Mouse (Mus musculus): ENCODE data around the gene Il31ra.
"Not testable (repeated sequence)": the region's sequence is repeated elsewhere in the genome, so short reads cannot be mapped to it uniquely, and the experiment has no call there.

The Il31ra gene

DNA sequence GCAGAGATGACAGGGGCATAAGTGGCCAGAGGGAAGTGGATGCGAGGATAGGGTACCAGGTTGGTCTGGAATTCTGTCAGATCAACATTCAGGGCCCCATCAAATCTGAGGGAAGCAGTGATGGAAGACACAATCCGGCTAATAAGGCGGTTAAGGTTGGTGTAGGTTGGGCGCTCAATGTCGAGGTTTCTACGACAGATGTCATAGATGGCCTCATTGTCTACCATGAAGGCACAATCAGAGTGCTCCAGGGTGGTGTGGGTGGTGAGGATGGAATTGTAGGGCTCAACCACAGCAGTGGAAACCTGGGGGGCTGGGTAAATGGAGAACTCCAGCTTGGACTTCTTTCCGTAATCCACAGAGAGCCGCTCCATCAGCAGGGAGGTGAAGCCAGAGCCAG, at the start of gene Il31ra:
Gene Il31ra (minus strand): TSS at position 101 of the 400 bp plus-strand sequence.
- DNase-seq (ENCODE audit: low read depth, low spot score): not testable (repeated sequence)

- no peak for DNase-seq (ENCODE audit: low read depth, low spot score)
Measured at GRCm38 (mm10) chr13:112642897-112643296, 48.7 kb upstream of the Il31ra start.

- DNase-seq (ENCODE audit: low read depth, low spot score): no peak
Measured at GRCm38 (mm10) chr13:112639111-112639510, 45.0 kb upstream of the Il31ra start.

GRCm38 (mm10) chr13:112636498-112636897, 42.3 kb upstream of the Il31ra start:
- no peak for DNase-seq (ENCODE audit: low read depth, low spot score)

DNA sequence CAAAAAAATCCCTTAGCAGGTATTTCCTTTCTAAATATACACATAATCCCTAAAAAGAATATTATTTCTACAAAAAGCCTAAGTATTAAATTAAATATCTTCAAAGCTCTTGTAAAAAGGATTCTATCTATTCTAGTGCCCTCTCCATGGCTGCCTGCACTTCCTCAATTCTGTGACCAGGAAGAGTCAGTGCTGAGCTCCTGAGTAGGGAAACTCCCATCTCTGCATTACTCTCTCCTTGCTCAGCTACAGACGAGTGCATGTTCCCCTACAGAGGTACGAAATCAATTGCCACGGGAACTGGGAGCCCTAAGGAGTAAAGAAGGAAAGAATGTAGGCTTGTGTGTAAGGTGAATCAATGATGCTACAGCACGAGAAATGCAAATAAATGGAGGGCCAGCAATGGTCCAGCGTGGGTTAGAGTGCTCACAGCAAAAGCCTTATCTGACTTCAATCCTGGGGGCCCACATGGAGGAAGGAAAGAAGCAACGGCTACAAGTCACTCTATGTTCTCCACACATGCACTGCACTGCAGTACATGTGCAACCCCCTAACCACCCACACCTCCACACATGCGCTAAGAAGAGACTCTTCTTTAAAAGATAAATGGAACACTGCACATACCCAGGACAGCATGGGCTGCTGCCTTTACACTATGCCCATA, 41.1 kb upstream of the Il31ra start:
- no peak for DNase-seq (ENCODE audit: low read depth, low spot score)

GRCm38 (mm10) chr13:112625566-112625965, 31.4 kb upstream of the Il31ra start:
- DNase-seq (ENCODE audit: low read depth, low spot score): no peak

GRCm38 (mm10) chr13:112624622-112625021, 30.5 kb upstream of the Il31ra start:
- DNase-seq (ENCODE audit: low read depth, low spot score): no peak

- DNase-seq (ENCODE audit: low read depth, low spot score): no peak
Measured at GRCm38 (mm10) chr13:112623656-112624055, 29.5 kb upstream of the Il31ra start.

DNA sequence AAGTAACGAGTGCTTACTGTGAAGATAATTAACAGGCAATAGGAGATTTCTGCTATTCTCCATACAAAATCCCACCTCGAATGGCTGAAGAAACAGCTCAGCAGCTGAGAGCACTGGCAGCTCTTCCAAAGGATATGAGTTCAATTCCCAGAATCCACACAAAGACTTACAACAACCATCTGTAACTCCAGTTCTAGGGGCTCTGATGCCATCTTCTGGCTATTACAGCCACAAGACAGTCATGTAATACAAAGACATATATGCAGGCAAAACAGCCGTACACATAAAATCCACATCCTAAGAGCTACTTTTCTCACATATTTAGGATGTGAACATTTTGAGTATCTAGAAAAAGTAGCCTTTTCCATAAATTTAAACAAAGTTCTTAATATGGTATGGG, 27.4 kb upstream of the Il31ra start:
- no peak for DNase-seq (ENCODE audit: low read depth, low spot score)

DNA sequence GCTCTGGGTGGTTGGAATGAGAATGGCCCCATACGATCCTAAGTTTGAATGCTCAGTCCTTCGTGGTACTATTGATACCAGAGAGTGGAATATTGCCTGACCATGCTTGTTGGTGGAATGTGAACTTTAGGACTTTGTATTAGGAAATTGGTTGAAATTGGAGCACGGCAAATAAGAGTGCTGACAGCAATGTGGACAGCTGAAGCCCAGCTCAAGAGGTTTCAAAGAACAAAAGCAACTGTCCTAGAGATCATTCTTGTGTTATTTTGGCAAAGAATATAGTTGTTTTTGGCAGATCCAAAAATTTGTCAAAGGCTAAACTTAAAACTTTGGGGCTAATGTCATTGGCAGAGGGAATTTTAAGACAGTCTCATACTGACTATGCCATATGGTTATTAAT, 14.4 kb upstream of the Il31ra start:
- DNase-seq (ENCODE audit: low read depth, low spot score): no peak

DNA sequence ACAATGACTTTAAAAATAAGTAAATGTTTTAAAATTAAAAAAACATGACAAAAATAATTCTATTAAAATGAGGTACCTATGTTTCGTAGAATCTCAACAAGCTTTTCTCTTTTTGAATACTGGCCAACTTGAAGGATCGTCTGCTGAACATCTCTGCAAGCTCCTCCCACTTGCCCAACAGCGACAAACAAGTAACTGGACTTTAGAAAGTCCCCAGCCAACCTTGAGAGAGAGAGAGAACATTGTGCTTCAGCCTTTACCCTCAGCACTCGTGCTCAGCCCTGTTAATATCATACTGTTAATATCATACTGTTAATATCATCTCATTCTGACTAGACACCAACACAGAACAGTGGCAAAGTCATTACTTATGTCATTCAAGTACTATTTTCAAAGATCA, 10.3 kb upstream of the Il31ra start:
- no peak for DNase-seq (ENCODE audit: low read depth, low spot score)

DNA sequence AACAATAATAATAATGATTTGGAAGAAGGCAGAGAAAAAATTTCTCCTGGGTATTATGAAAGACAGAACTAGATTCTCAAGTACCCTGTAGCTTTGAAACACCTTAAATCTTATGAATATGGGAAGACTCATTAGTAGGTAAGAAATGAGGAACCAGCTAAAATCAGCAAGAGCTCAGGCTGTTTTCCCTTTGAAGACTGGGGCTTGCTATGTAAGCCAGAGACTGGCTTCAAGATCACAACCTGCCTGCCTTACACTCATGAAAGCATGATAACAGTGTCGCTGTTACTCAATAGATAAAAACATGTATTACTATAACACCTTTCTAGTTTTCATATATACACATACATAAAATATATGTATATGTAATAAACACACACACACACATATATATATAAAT, 9.7 kb upstream of the Il31ra start:
- no peak for DNase-seq (ENCODE audit: low read depth, low spot score)

GRCm38 (mm10) chr13:112602607-112603006, 8.4 kb upstream of the Il31ra start:
- DNase-seq (ENCODE audit: low read depth, low spot score): no peak

GRCm38 (mm10) chr13:112590254-112590653, 3.9 kb downstream of the Il31ra start:
- no peak for DNase-seq (ENCODE audit: low read depth, low spot score)

- DNase-seq (ENCODE audit: low read depth, low spot score): no peak
Measured at GRCm38 (mm10) chr13:112589625-112590024, 4.5 kb downstream of the Il31ra start.

DNA sequence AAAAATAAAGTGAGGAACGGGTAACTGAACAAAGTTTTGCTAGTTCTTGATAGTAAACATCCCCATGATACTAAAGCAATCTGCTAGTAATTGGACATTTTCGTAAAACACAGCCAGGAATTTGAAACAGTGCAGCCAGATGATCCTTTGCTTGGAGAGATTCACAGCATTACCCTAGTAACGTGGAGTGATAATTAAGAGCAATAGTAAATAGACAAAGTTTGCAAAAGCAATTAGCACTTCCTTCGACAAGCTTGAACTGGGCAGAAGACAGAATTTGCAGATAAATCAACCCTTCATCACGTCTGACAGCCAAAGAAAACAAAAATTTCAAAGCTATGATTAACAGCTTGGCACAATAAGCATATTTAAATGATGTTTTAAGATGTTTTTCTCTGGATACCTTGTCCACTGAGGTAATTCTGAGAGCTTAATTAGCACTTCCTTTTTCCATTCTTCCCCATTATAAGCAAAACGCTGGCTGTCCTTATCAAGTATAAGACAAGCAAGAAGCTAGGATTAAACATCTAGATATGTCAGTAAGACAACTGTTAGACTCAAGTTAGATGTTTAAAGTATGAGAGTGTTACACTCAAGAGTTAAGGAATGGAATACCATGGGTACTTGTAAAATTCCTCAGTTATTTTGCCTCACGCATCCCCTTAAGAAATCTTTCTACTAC, 9.5 kb downstream of the Il31ra start:
- no peak for DNase-seq (ENCODE audit: low read depth, low spot score)

- no peak for DNase-seq (ENCODE audit: low read depth, low spot score)
Measured at GRCm38 (mm10) chr13:112582291-112582690, 11.9 kb downstream of the Il31ra start.

DNA sequence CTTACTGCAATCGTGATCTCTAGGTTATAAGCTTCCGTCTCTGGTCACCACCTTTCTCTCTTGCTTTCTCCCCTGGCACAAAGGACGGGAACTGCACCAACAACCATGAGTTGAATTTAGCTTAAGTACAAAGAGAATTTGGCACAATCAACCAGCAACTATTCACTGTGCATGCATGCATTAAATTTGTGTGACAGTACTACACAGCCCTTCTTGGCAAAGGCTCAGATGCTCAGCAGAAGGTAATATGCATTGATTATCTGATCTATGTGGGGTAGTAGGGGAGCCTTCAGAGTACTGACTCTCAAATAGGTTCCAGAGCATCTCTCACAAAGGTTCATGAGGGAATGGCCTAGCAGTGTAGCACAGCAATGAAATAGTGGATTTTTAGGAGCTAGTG, 12.4 kb downstream of the Il31ra start:
- no peak for DNase-seq (ENCODE audit: low read depth, low spot score)

DNA sequence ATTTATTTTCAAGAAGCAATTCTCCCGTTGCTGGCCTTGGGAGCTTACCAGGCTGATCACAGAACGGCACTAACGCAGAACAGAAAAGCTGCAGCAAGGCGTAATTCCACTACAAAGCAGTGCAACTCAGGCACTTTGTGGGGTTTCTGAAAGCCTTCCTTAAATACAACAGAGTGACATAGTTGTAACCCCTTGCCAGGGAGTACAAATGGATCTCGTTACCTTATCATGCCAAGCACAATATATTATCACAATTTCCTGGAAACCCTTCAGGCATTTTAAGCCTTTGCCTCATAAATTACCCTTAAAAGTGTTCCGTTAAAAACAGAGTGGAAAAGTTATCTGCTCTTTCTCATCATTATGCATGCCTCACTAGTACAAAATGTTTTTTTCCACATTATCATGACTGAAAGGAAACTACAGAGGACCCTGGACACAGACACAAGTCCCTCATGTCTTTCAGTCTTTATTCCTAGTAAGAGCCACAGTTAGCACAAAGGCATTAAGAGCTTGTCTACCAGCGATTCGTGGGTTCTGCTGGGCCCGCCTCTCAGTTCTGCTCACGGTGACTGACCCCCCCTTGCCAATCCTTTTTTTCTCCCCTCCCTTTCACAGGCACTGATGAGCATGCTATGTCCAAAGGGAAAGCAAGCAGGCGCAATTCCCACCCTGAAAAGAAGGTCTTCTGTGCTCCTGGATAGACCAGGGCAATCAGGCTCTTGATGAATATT, 13.4 kb downstream of the Il31ra start:
- no peak for DNase-seq (ENCODE audit: low read depth, low spot score)

GRCm38 (mm10) chr13:112578041-112578440, 16.1 kb downstream of the Il31ra start:
- DNase-seq (ENCODE audit: low read depth, low spot score): not testable (repeated sequence)

GRCm38 (mm10) chr13:112573800-112574199, 20.4 kb downstream of the Il31ra start:
- no peak for DNase-seq (ENCODE audit: low read depth, low spot score)

DNA sequence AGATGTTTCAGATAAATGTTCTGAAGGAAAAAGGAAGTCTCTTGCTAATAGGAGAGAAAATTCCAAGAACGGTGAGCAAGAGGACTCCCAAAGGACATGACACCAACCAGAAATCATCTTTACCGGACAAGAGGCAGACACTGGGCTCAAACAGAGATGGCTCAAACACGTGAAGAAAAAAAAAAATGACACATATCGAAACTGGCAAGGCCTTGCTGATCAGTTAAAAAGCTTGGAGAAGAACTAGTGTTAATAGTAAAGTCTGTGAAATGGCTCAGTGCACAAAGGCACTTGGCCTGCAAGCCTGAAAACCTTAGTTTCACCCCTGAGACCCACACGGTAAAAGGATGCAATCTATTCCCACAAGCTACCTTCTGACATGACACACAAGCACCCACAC, 23.4 kb downstream of the Il31ra start:
- DNase-seq (ENCODE audit: low read depth, low spot score): no peak

DNA sequence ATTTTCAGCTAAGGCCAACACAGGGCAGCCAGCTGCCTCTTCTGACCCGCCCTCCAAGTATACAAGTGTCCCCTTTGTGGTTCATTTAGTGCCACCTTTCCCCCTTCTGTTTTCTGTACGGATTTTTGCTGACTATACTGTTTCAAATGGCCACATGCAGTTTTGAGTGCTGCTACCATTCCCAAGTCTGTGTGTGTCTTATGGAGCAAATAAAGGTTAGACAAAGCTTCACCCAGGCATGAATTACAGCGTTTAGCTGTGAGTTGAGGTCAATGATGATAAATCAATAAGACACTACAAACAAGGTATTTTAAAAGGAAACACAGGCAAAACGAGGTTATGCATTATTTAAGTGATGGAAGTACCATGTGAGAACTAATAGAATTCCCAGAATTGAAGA, 24.6 kb downstream of the Il31ra start:
- no peak for DNase-seq (ENCODE audit: low read depth, low spot score)
